Mouse (Mus musculus): ENCODE data around the gene Btd.

- no peak for TF ChIP-seq CTCF (IDR thresholded peaks at IDR 0.05; ENCODE audit: low read depth)
- no peak for TF ChIP-seq EP300 (IDR thresholded peaks at IDR 0.05; ENCODE audit: low read depth)
These were observed 7.2 kb downstream of the Btd start for GRCm38 (mm10) chr14:31647991-31648390.
